Mouse (Mus musculus): ENCODE measurements around the gene Uqcrc2. TPM values are rescaled to one million over a fixed set of nuclear protein-coding genes. Genes with fewer than 3 reads are reported as not detected.

Gene Uqcrc2
- 1,707 and 1,711 TPM in 2 replicates for polyA plus RNA-seq (2012; ENCODE audit: insufficient read depth, insufficient read length, missing spikeins)

DNA sequence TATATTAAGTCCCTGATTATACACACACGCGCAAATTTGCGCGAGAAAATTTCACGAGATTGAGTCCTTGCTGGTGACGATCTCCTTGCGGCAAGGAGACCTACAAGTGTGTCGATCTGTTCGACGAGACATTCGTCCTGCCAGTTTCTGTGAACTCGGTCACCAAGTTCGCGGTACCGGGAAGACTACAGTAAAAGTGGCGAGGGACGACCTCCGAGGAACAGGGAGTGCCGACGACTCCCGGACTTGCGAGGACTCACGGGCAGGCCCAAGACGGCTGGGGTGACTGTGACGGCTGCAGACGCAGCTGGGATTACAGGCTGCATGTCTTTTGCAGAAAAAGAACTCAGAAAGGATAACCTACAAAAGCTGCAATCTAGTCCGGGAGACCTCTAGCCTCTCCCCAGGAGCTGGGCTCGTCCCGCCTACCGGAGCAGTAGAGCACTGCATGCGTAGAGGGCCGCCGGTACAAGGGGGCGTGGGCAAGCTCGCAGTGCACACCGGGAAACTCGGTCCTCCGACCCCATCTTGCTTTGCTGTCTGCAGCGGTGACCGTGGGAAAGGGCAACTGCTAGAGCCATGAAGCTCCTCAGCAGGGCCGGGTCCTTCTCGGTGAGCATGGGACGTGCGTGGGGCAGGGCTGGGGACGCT is at the start of gene Uqcrc2:
TSS of gene Uqcrc2 (plus strand) at position 466 of the 651 bp plus-strand sequence.
- peak within 1 kb of the TSS; percentile 96 for H3K4me3 ChIP-seq (ENCODE audit: insufficient read depth, low read depth, low read length)
- peak within 1 kb of the TSS; percentile 98 for H3K27ac ChIP-seq (replicated peaks; ENCODE audit: low read depth, low read length)

GRCm38 (mm10) chr7:120597203-120597743 is 37.7 kb upstream of the Uqcrc2 start:
- Histone ChIP-seq H3K4me3 (ENCODE audit: insufficient read depth, low read depth, low read length) (0 out of 2 replicates have a peak overlapping the region, but pooled peaks have one; percentile 0), H3K4me1 (ENCODE audit: control insufficient read depth, insufficient read depth, insufficient read length, low read length) (no peaks in the 10 kb centered on the region), H3K27ac (replicated peaks; ENCODE audit: low read depth, low read length) (no peak overlapping the region)

More for the DNA sequence above, at the start of gene Uqcrc2:
- peaks cover 5% of the 10 kb centered on the region; the same call in 1 of the 2 replicates for H3K4me1 ChIP-seq (ENCODE audit: control insufficient read depth, insufficient read depth, insufficient read length, low read length)

- no peak overlapping the region for H3K27ac ChIP-seq (replicated peaks; ENCODE audit: low read depth, low read length)
- H3K4me3 ChIP-seq (ENCODE audit: insufficient read depth, low read depth, low read length) = peak overlapping the region; percentile 0; the same call in 1 of the 2 replicates
- no peaks in the 10 kb centered on the region for H3K4me1 ChIP-seq (ENCODE audit: control insufficient read depth, insufficient read depth, insufficient read length, low read length)
Measured at GRCm38 (mm10) chr7:120597744-120598243, 37.2 kb upstream of the Uqcrc2 start.

GRCm38 (mm10) chr7:120598355-120598754 is 36.6 kb upstream of the Uqcrc2 start:
- H3K4me1 ChIP-seq (ENCODE audit: control insufficient read depth, insufficient read depth, insufficient read length, low read length) = no peaks in the 10 kb centered on the region
- no peak overlapping the region for H3K27ac ChIP-seq (replicated peaks; ENCODE audit: low read depth, low read length)
- H3K4me3 ChIP-seq (ENCODE audit: insufficient read depth, low read depth, low read length) = no peak overlapping the region

GRCm38 (mm10) chr7:120620075-120620771 is 14.8 kb upstream of the Uqcrc2 start:
- H3K4me3 ChIP-seq (ENCODE audit: insufficient read depth, low read depth, low read length) = no peak overlapping the region
- no peaks in the 10 kb centered on the region for H3K4me1 ChIP-seq (ENCODE audit: control insufficient read depth, insufficient read depth, insufficient read length, low read length)
- no peak overlapping the region for H3K27ac ChIP-seq (replicated peaks; ENCODE audit: low read depth, low read length)

DNA sequence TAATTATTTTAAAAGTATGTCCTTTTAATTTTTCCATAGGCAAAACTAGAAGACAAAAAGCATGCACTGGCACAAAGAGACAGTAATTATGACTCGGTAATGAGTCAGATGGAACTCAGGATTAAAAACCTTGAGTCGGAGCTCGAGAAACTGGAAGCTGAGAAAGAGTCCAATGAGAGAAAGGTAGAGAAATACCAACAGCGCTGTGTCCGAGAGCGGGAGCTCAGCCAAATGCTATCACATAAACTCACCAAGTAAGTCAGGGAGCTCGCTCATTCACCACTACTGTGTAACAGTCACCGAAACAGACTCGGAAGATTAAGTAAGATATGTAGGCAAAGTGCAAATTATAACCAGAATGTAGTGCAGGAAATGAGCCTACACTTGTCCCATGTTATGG is 14.1 kb upstream of the Uqcrc2 start:
- H3K27ac ChIP-seq (replicated peaks; ENCODE audit: low read depth, low read length) = no peak overlapping the region
- no peaks in the 10 kb centered on the region for H3K4me1 ChIP-seq (ENCODE audit: control insufficient read depth, insufficient read depth, insufficient read length, low read length)
- no peak overlapping the region for H3K4me3 ChIP-seq (ENCODE audit: insufficient read depth, low read depth, low read length)

GRCm38 (mm10) chr7:120632518-120632917 is 2.5 kb upstream of the Uqcrc2 start:
- H3K4me3 ChIP-seq (ENCODE audit: insufficient read depth, low read depth, low read length) = no peak overlapping the region

DNA sequence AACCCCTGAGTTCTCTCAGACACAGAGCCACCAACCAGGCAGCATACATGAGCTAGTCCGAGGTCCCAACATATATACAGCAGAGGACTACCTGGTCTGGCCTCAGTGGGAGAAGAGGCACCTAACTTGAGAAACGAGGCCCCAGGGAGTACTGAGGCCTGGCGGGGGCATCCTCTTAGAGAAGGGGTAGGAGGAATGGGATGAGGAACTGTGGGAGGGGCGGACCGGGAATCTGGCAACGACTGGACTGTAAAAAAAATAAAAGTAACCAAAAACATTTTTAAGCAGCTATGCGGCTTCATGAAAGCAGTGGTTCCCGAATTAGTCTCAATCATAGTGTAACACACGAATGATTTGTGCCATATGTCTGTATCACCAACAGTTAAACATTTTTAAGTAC is 675 bp upstream of the Uqcrc2 start:
- peak overlapping the region; percentile 82 for H3K27ac ChIP-seq (replicated peaks; ENCODE audit: low read depth, low read length)
- peaks cover 5% of the 10 kb centered on the region; the same call in 1 of the 2 replicates for H3K4me1 ChIP-seq (ENCODE audit: control insufficient read depth, insufficient read depth, insufficient read length, low read length)
- H3K4me3 ChIP-seq (ENCODE audit: insufficient read depth, low read depth, low read length) = peak overlapping the region; percentile 96

More at GRCm38 (mm10) chr7:120632518-120632917, 2.5 kb upstream of the Uqcrc2 start:
- Histone ChIP-seq H3K4me1 (ENCODE audit: control insufficient read depth, insufficient read depth, insufficient read length, low read length) (peaks cover 5% of the 10 kb centered on the region; the same call in 1 of the 2 replicates), H3K27ac (replicated peaks; ENCODE audit: low read depth, low read length) (no peak overlapping the region)

DNA sequence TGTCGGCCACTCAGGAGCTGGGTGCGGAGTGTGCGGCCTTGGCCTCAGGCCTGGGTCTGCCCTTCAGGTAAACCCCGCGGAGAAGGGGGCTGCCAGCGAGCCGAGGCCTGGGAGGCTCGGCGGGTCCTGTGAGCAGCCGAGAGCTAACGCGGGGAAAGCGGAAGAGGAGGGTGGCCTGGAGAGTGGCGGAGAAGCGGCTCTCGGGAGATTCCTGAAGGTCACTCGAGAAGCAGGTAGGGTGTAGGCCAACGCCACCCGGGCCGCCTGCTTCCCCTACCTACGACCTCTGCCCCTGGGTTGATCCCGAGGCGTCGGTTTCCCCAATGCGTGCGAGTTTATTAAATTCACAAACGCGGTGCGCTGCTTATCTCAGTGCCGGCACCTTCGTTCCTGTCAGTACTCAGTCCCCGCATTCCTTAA is 396 bp downstream of the Uqcrc2 start:
- peak overlapping the region; percentile 98 for H3K27ac ChIP-seq (replicated peaks; ENCODE audit: low read depth, low read length)
- H3K4me3 ChIP-seq (ENCODE audit: insufficient read depth, low read depth, low read length) = peak overlapping the region; percentile 96
- H3K4me1 ChIP-seq (ENCODE audit: control insufficient read depth, insufficient read depth, insufficient read length, low read length) = peaks cover 5% of the 10 kb centered on the region; the same call in 1 of the 2 replicates

DNA sequence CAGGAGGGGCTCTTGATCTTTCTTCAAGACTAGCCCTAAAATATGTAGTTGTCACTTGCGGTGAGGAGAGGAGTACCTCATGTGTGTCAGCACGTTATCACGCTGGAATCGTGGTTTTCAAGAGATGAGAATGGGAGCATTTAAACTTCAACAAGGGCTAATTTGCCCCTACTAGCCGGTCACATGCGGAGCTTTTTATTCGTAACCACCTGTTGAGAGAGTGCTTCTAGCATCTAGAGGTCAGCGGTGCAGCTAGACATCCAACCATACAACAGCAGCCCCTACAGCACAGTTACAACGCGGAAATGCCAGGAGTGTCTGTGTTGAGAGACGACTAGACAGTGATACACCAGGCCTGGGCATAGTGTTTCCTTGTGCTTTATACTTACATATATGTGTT is 845 bp downstream of the Uqcrc2 start:
- peak overlapping the region; percentile 98 for H3K27ac ChIP-seq (replicated peaks; ENCODE audit: low read depth, low read length)

GRCm38 (mm10) chr7:120643217-120643616 is 8.2 kb downstream of the Uqcrc2 start:
- Histone ChIP-seq H3K4me3 (ENCODE audit: insufficient read depth, low read depth, low read length) (no peak overlapping the region), H3K4me1 (ENCODE audit: control insufficient read depth, insufficient read depth, insufficient read length, low read length) (no peaks in the 10 kb centered on the region), H3K27ac (replicated peaks; ENCODE audit: low read depth, low read length) (no peak overlapping the region)

More for the DNA sequence above, 845 bp downstream of the Uqcrc2 start:
- Histone ChIP-seq H3K4me1 (ENCODE audit: control insufficient read depth, insufficient read depth, insufficient read length, low read length) (peaks cover 5% of the 10 kb centered on the region; the same call in 1 of the 2 replicates), H3K4me3 (ENCODE audit: insufficient read depth, low read depth, low read length) (peak overlapping the region; percentile 96)

GRCm38 (mm10) chr7:120647849-120648248 is 12.9 kb downstream of the Uqcrc2 start:
- H3K27ac ChIP-seq (replicated peaks; ENCODE audit: low read depth, low read length) = no peak overlapping the region
- no peaks in the 10 kb centered on the region for H3K4me1 ChIP-seq (ENCODE audit: control insufficient read depth, insufficient read depth, insufficient read length, low read length)
- H3K4me3 ChIP-seq (ENCODE audit: insufficient read depth, low read depth, low read length) = no peak overlapping the region

DNA sequence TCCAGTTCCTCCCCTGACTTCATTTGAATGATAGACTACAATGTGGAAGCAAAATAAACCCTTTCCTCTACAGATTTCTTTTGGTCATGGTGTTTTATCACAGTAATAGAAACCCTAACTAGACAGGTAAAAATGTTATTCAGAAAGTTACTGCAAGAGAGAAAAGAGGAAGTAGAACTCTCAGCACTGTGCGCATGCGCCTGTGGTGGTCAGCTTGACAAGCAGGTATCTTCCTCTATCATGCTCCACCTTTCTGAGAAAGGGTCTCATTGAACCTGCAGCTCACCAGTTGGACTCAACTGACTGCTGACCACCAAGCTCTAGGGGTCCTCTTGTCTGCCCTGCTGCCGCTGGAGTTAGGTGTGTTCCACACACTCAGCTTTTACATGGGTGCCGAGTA is 27.1 kb downstream of the Uqcrc2 start:
- Histone ChIP-seq H3K27ac (replicated peaks; ENCODE audit: low read depth, low read length) (no peak overlapping the region), H3K4me3 (ENCODE audit: insufficient read depth, low read depth, low read length) (no peak overlapping the region), H3K4me1 (ENCODE audit: control insufficient read depth, insufficient read depth, insufficient read length, low read length) (no peaks in the 10 kb centered on the region)

DNA sequence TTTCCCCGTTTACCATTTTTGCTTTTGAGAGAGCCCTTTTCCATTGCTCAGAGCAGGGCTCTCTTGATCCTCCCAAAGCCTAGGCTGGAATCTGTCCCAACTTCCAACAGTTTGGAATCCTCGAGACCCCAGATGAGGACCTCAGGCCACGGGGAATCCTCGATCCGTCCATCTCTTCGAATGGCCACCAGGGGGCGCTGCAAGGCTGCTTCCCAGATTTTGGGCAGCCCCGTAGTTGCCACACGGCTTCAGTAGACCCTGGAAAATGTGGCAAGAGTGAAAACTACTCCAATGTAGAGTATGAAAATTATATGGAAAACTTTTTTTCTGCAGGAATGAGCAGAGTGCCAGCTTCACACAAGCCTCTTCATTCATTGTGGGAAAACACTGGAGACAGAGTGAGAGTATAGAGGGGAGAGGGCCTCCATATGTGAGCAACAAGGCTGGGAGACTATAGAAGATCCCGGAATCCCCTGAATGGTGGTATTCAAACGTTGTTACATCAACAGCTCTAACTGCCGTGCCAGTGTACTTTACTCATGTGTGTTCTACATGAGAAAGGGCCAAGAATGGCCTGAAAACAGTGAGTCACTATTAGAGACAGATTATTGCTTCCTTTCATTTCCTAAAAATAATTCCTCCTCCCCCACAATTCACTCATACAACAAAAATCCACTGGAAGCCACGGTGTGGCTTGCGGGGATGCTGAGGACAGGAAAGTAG is 35.3 kb downstream of the Uqcrc2 start, which contains the start of gene Pdzd9:
TSS of gene Pdzd9 (minus strand) at position 191 of the 723 bp plus-strand sequence.
- Histone ChIP-seq H3K4me3 (ENCODE audit: insufficient read depth, low read depth, low read length) (no peak within 1 kb of the TSS), H3K27ac (replicated peaks; ENCODE audit: low read depth, low read length) (no peak within 1 kb of the TSS), H3K4me1 (ENCODE audit: control insufficient read depth, insufficient read depth, insufficient read length, low read length) (no peaks in the 10 kb centered on the region)

Data from brown adipose tissue, adult 24 weeks (tissue).